Mouse (Mus musculus): ENCODE data around the gene Fam149b. TPM values are rescaled to one million over a fixed set of nuclear protein-coding genes. Genes with fewer than 3 reads are reported as not detected.

Gene Fam149b
- polyA plus RNA-seq, 1 experiment from 2014 or later, result 40.7 TPM

- H3K4me1 ChIP-seq, result no peaks in the 10 kb centered on the region
- no peak overlapping the region for H3K9ac ChIP-seq
- H3K4me2 ChIP-seq (replicated peaks), result no peak overlapping the region
- H3K4me3 ChIP-seq, result no peak overlapping the region
- H3K36me3 ChIP-seq, result peaks cover 75% of the 10 kb centered on the region
- no peak overlapping the region for H3K27ac ChIP-seq
- no peaks in the 10 kb centered on the region for H3K27me3 ChIP-seq
- H3K9me3 ChIP-seq, result no peaks in the 10 kb centered on the region
- ATAC-seq (ENCODE audit: low FRiP score, low read depth), result no peak
- WGBS, result 96% methylated on average over 3 of the region's 3 CpGs
These were observed 20.3 kb downstream of the Fam149b start for GRCm38 (mm10) chr14:20368271-20368670.

DNA sequence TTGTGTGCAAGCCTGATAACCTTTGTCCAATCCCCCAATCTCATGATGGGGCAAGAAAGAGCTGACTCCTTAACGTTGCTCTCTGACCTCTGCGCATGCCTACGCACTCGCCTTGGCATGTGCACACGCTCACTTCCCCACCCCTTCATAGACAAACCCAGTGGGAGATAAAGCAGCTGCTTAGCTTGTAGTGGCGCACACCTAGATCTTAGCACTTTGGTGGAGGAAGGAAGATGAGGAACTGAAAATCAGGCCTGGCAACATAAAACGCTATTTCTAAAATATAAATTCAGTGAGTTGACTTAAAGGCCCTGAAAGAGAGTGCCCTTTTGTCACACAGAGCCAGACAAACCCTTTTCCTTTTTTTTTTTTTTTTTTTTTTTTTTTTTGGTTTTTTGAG, 22.8 kb downstream of the Fam149b start:
- no peak overlapping the region for H3K27ac ChIP-seq
- peaks cover 74% of the 10 kb centered on the region for H3K36me3 ChIP-seq
- H3K4me3 ChIP-seq, result no peak overlapping the region
- no peak for ATAC-seq (ENCODE audit: low FRiP score, low read depth)
- WGBS, result 86% methylated on average over 7 of the region's 7 CpGs
- H3K27me3 ChIP-seq, result no peaks in the 10 kb centered on the region
- no peak overlapping the region for H3K9ac ChIP-seq
- H3K9me3 ChIP-seq, result no peaks in the 10 kb centered on the region
- H3K4me1 ChIP-seq, result no peaks in the 10 kb centered on the region
- no peak overlapping the region for H3K4me2 ChIP-seq (replicated peaks)

GRCm38 (mm10) chr14:20371854-20372253, 23.9 kb downstream of the Fam149b start:
- H3K9ac ChIP-seq, result no peak overlapping the region
- H3K4me2 ChIP-seq (replicated peaks), result no peak overlapping the region
- H3K27me3 ChIP-seq, result no peaks in the 10 kb centered on the region
- WGBS, result 82% methylated on average over 1 of the region's 1 CpGs
- ATAC-seq (ENCODE audit: low FRiP score, low read depth), result no peak
- H3K4me1 ChIP-seq, result no peaks in the 10 kb centered on the region
- no peak overlapping the region for H3K27ac ChIP-seq
- peaks cover 76% of the 10 kb centered on the region for H3K36me3 ChIP-seq
- no peak overlapping the region for H3K4me3 ChIP-seq
- no peaks in the 10 kb centered on the region for H3K9me3 ChIP-seq

DNA sequence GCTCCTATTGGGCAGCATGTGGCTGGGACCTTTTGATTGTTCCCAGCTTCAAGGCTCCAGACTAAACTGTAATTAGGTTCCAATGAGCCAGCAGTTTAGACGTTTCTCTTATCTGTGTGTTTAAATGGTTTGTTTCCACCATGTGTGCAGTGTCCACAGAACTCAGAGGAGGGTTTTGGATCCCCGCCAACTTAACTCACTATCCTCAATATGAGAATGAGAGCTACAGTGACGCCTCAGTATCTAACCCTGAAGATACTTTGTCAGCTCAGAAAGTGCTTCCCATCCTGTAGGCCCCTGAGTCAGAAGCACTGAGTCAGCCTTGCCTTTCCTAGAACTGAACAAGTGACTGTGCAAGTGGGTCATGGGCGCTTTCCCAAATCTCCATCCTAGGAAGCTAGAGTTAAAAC, 29.2 kb downstream of the Fam149b start:
- Histone ChIP-seq H3K4me2 (replicated peaks) (no peak overlapping the region), H3K9ac (no peak overlapping the region), H3K27ac (no peak overlapping the region), H3K4me1 (no peaks in the 10 kb centered on the region), H3K36me3 (peaks cover 86% of the 10 kb centered on the region), H3K9me3 (no peaks in the 10 kb centered on the region), H3K4me3 (no peak overlapping the region), H3K27me3 (no peaks in the 10 kb centered on the region)
- WGBS, result 82% methylated on average over 4 of the region's 4 CpGs
- ATAC-seq (ENCODE audit: low FRiP score, low read depth), result no peak

DNA sequence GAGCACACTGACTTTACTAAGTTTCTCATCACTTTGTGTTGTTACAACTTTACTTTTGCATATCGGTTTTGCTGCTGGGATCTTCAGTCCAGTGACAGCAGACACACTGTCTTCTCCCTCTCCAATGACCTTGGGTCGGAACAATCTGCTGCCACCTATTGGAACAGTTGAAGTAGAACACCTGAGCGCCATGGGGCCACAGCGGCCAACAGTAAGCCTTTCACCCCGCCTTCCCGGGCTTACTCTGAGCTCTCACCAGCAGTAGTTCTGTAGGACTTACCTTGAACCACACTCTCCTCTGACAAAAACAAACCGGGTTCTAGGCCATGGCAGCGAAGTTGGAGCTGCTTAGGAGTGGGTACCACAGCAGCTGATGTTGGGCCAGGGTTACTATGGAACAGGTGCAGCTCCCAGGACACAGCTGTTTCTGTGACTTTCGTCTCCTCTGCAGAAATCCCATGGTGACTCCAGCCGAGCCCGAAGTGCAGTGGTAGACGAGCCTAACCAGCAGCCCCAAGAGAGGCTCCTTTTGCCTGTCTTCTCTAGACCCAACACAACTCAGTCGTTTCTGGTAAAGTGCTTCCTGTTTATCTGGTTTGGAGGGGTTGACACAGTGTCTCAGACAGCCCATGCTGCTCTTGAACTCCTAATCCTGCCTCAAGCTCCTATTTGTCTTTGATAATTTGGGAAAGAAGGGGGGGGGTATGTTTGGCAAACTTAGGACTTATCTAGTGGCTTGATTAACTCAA, 30.5 kb downstream of the Fam149b start:
- Histone ChIP-seq H3K27me3 (no peaks in the 10 kb centered on the region), H3K4me1 (no peaks in the 10 kb centered on the region), H3K9me3 (no peaks in the 10 kb centered on the region), H3K4me2 (replicated peaks) (no peak overlapping the region), H3K4me3 (no peak overlapping the region), H3K9ac (no peak overlapping the region), H3K36me3 (peaks cover 86% of the 10 kb centered on the region), H3K27ac (no peak overlapping the region)
- ATAC-seq (ENCODE audit: low FRiP score, low read depth), result no peak
- WGBS, result 36% methylated on average over 13 of the region's 13 CpGs

DNA sequence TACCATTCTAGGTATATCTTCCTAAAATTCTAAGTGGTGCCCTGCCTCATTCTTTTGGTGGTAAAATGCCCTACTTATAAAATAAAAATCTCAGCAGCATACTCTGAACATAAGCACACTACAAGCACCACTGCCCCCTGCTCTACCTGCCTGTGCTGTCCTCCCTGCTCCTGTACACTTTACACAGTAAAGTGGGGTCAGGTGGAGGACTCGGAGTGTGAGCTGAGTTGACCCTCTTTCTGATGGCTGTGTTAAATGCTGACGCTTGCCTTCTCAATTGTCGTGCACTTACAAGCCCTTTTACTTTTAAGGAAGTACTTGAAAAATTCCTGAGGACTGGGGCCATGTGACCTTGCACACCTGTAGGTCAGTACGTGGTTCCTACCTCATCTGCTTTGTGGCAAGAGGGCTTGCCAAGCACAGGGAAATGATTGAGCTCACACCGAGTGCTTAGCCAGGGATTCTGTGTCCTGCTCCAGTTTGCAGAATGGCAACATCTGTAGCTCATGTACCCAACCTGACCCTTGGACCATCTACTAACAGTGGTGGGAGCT, 31.2 kb downstream of the Fam149b start:
- no peak overlapping the region for H3K4me2 ChIP-seq (replicated peaks)
- H3K36me3 ChIP-seq, result peaks cover 86% of the 10 kb centered on the region
- H3K4me1 ChIP-seq, result no peaks in the 10 kb centered on the region
- no peak overlapping the region for H3K4me3 ChIP-seq
- no peaks in the 10 kb centered on the region for H3K9me3 ChIP-seq
- H3K27ac ChIP-seq, result no peak overlapping the region
- 81% methylated on average over 5 of the region's 5 CpGs for WGBS
- no peaks in the 10 kb centered on the region for H3K27me3 ChIP-seq
- no peak overlapping the region for H3K9ac ChIP-seq
- no peak for ATAC-seq (ENCODE audit: low FRiP score, low read depth)

DNA sequence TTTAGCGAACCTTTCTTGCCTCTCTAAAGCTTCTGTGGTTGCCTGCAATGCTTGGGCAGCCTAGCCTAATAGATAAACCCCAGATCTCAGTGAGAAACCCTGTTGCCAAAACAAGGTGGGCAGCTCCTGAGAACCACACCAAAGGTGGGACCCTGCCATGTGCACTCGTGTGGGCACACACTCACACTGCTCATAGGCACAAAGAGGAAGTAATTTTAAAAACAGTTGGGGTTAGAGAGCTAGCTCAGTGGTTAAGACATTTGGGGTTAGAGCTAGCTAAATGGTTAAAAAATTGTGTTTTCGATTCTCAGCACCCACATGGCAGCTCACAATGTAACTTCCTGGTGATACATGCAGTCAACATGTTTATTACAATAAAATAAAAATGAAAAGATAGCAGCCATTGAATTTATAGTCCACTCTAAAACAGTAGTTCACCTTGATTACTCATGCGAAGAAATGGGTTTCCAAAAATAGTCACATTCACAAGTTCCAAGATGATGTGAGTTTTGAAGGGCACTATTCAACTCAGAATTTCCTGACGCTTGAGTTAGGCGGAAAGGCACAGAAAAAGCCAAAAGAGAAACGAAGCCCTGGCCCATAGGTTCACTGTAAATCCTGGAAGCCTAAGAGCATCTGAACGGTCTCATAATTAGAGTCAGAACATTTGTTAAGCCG, 31.9 kb downstream of the Fam149b start:
- H3K4me2 ChIP-seq (replicated peaks), result no peak overlapping the region
- no peaks in the 10 kb centered on the region for H3K4me1 ChIP-seq
- H3K9ac ChIP-seq, result no peak overlapping the region
- no peak for ATAC-seq (ENCODE audit: low FRiP score, low read depth)
- H3K36me3 ChIP-seq, result peaks cover 88% of the 10 kb centered on the region
- H3K27me3 ChIP-seq, result no peaks in the 10 kb centered on the region
- no peaks in the 10 kb centered on the region for H3K9me3 ChIP-seq
- H3K4me3 ChIP-seq, result no peak overlapping the region
- WGBS, result 86% methylated on average over 9 of the region's 9 CpGs
- H3K27ac ChIP-seq, result no peak overlapping the region

GRCm38 (mm10) chr14:20388441-20389129, 40.6 kb downstream of the Fam149b start, which contains the start of gene Dnajc9:
Gene Dnajc9, minus strand, starts transcription at chr14:20388910.
- peaks cover 43% of the 10 kb centered on the region for H3K4me1 ChIP-seq
- peak within 1 kb of the TSS; percentile 88 for H3K9ac ChIP-seq
- H3K9me3 ChIP-seq, result no peaks in the 10 kb centered on the region
- peak within 1 kb of the TSS; percentile 74 for H3K4me2 ChIP-seq (replicated peaks)
- peak; percentile 69 for ATAC-seq (ENCODE audit: low FRiP score, low read depth)
- peak within 1 kb of the TSS; percentile 77 for H3K27ac ChIP-seq
- no peaks in the 10 kb centered on the region for H3K27me3 ChIP-seq
- H3K36me3 ChIP-seq, result peaks cover 49% of the 10 kb centered on the region
- H3K4me3 ChIP-seq, result peak within 1 kb of the TSS; percentile 80
- under 1% methylated on average over 58 of the region's 59 CpGs for WGBS

DNA sequence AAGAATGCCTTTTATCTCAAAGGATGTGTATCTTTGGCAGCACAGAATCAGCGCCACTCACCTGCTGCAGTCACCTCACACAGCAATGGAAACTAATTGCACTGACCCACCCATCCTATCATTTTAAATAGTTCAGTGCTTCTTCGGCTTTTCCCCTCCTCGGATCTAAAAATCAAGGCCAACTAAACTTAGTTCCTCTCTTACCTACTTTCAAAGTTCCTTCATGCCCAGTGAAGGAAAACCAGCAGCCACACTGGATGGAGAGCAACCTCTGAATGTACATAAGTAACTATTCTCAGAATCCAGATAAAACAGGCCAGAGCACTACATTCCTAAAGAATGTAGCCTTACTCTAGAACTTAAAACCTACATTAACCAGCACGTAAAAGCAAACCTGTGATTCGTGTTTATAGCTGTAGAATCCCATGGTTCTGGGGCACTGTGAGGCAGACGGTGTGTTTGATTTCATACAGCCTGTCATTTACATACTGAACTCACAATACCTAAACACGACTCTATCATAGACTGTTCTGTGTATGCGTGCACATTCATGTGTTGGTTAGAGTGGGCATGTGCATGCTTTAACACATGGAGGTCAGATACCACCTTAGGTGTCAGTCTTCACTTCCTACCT, 41.6 kb downstream of the Fam149b start:
- WGBS, result 88% methylated on average over 8 of the region's 8 CpGs
- 0 out of 2 replicates have a peak overlapping the region, but pooled peaks have one; percentile 77 for H3K27ac ChIP-seq
- peak overlapping the region; percentile 88 for H3K9ac ChIP-seq
- H3K9me3 ChIP-seq, result no peaks in the 10 kb centered on the region
- H3K4me2 ChIP-seq (replicated peaks), result peak overlapping the region; percentile 74
- H3K4me3 ChIP-seq, result peak overlapping the region; percentile 80
- ATAC-seq (ENCODE audit: low FRiP score, low read depth), result no peak
- peaks cover 47% of the 10 kb centered on the region for H3K4me1 ChIP-seq
- peaks cover 40% of the 10 kb centered on the region for H3K36me3 ChIP-seq
- H3K27me3 ChIP-seq, result no peaks in the 10 kb centered on the region

DNA sequence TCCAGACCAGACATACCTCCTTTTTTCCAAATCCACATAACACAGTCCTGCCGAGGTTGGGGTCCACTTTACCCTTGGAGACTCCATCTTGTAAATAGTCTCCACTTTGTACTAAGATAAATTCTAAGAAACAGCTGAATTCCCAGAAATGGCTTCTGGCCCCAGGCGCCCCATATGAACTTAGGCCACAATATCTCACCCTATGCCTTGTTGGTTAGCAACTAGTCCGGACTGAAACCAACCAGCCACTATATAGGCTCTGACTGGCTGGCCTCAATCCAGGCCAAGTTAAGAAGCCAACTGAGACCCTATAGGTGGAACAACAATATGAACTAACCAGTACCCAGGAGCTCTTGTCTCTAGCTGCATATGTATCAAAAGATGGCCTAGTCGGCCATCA, 44.4 kb downstream of the Fam149b start:
- peak overlapping the region; percentile 70; the same call in 1 of the 2 replicates for H3K4me3 ChIP-seq
- peaks cover 27% of the 10 kb centered on the region for H3K4me1 ChIP-seq
- no peak overlapping the region for H3K9ac ChIP-seq
- H3K4me2 ChIP-seq (replicated peaks), result peak overlapping the region; percentile 68
- 78% methylated on average over 4 of the region's 4 CpGs for WGBS
- H3K27me3 ChIP-seq, result no peaks in the 10 kb centered on the region
- ATAC-seq (ENCODE audit: low FRiP score, low read depth), result no peak
- no peak overlapping the region for H3K27ac ChIP-seq
- no peaks in the 10 kb centered on the region for H3K9me3 ChIP-seq
- H3K36me3 ChIP-seq, result peaks cover 17% of the 10 kb centered on the region

DNA sequence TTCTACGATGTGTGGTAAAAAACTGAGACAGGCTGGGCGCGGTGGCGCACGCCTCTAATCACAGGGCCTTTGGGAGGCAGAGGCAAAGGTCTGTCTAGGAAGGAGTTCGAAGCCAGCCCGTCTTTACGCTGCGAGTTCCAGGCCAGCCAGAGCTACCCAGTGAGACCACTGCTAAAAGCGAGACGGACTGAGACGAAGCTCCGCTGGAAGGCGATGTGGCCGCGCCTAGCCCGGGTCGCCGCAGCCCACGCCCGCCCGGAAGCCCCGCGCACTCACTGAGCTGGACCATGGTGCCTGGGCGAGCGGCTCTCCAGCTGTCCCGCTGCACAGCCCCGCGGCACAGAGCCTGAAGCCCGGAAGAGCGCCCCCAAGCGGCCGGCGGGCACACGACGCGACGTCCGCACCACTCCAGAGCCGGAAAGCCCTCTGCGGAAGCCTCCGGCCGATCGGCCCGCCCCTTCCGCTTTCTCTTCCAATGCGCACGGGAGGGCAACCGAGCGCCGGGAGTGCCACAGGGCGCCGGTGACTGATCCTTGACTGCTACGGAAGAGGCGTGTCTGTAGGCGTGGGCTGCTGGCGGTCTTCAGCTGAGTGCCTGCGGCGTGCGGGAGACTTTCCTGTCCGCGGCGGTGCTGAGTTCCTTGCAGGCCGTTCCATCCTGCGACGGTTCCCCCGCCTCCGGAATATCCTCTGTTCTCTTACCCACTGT, 45.4 kb downstream of the Fam149b start, which contains the start of gene Mrps16:
Mrps16 (minus strand) TSS at position 430 of the 709 bp plus-strand sequence.
- H3K27ac ChIP-seq, result peak within 1 kb of the TSS; percentile 81
- no peaks in the 10 kb centered on the region for H3K9me3 ChIP-seq
- ATAC-seq (ENCODE audit: low FRiP score, low read depth), result peak; percentile 94
- H3K4me3 ChIP-seq, result peak within 1 kb of the TSS; percentile 70
- no peaks in the 10 kb centered on the region for H3K27me3 ChIP-seq
- under 1% methylated on average over 66 of the region's 68 CpGs for WGBS
- H3K4me2 ChIP-seq (replicated peaks), result peak within 1 kb of the TSS; percentile 68
- H3K4me1 ChIP-seq, result peaks cover 17% of the 10 kb centered on the region
- H3K36me3 ChIP-seq, result peaks cover 16% of the 10 kb centered on the region
- peak within 1 kb of the TSS; percentile 91 for H3K9ac ChIP-seq

Measured in limb, embryonic 13.5 days (tissue).